Mouse (Mus musculus) bone marrow, adult 2 months (tissue): Measurements from ENCODE around the gene Gm10643. TPM values are rescaled to one million over a fixed set of nuclear protein-coding genes. Genes with fewer than 3 reads are reported as not detected.
A peak's percentile ranks its signal among the peaks of the same experiment; 100 is the strongest.

Experiments
- H3K27ac ChIP-seq: fragments of 200-500 bp; 2 replicates; pipeline ENCODE4 v1.5.1; 2012; ENCODE audit warnings: low read depth, mild to moderate bottlenecking, control low read depth, inconsistent platforms, low read length; ENCODE audit not compliant: control insufficient read depth, poor library complexity, insufficient read depth
- H3K4me1 ChIP-seq: fragments of 200-500 bp; 2 replicates; pipeline ENCODE4 v1.6.1; 2011; ENCODE audit warnings: low read length; ENCODE audit not compliant: control insufficient read depth, insufficient read depth
- H3K4me3 ChIP-seq: fragments of 200-500 bp; replicated peaks from 2 replicates; pipeline ENCODE3; 2011; ENCODE audit warnings: mild to moderate bottlenecking, low read depth, low read length, control low read depth; ENCODE audit not compliant: control insufficient read depth
- CTCF ChIP-seq: fragments of 200-500 bp; IDR thresholded peaks from 2 replicates; pipeline ENCODE4 v1.5.1; 2011; ENCODE audit warnings: low read length, control low read depth; ENCODE audit not compliant: control insufficient read depth, insufficient read depth
- POLR2A ChIP-seq: fragments of 200-500 bp; IDR thresholded peaks from 2 replicates; pipeline ENCODE4 v1.6.1; 2011; ENCODE audit warnings: low read depth, mild to moderate bottlenecking, control low read depth, low read length, borderline replicate concordance; ENCODE audit not compliant: control insufficient read depth
- WGBS: fragments of 180-500 bp; shearing (Covaris S2); methylation state at CpG from one replicate; pipeline ENCODE4 v1.1.7; 2018; 5-methylcytosine and 5-hydroxymethylcytosine counted together
- polyA plus RNA-seq: library from polyadenylated mRNA; stranded (reverse); fragments of >200 nt; gene quantifications from 2 replicates; pipeline ENCODE4 v1.2.4, GENCODE M21; 2011; ENCODE audit warnings: low replicate concordance; ENCODE audit not compliant: missing spikeins, insufficient read depth, insufficient read length

Gm10643 gene
- polyA plus RNA-seq, 1 experiment: 1.3 TPM

- H3K4me1 ChIP-seq: peaks cover 4% of the 10 kb centered on the region; the same call in 1 of the 2 replicates
- TF ChIP-seq CTCF: no peak
- no peak overlapping the region for H3K27ac ChIP-seq
- WGBS: 92% methylated on average over 2 of the region's 2 CpGs
- no peak overlapping the region for H3K4me3 ChIP-seq
Measured at GRCm38 (mm10) chr8:84059226-84059625, 5.7 kb downstream of the Gm10643 start.

GRCm38 (mm10) chr8:84057827-84058226 lies 7.1 kb downstream of the Gm10643 start:
- 77% methylated on average over 1 of the region's 1 CpGs for WGBS
- Histone ChIP-seq H3K4me3 (no peak overlapping the region), H3K4me1 (no peaks in the 10 kb centered on the region), H3K27ac (no peak overlapping the region)
- TF ChIP-seq CTCF (no peak), POLR2A (no peak)

GRCm38 (mm10) chr8:84053229-84053628 lies 11.7 kb downstream of the Gm10643 start:
- Histone ChIP-seq H3K4me3 (no peak overlapping the region), H3K4me1 (no peaks in the 10 kb centered on the region; the same call in 1 of the 2 replicates), H3K27ac (no peak overlapping the region)
- TF ChIP-seq POLR2A (no peak), CTCF (no peak)
- 93% methylated on average over 5 of the region's 5 CpGs for WGBS

DNA sequence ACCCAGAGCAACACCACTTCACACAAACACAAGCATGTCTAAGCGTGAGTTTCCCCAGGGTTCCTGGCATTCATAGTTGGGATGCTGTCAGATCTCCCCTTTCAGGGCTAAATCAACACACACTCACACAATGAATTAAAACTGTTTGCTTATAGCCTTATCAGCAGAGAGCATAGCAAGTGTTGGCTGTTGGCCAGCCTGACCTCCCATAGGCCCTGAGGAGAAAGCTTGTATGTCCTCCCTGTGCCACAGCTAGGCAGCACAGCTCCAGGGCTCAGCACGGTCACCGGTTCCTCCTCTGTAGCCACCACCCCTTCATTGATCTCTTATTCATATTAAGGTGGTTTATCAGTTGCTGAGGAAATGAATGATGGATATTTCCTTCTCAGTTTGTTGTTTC lies 12.2 kb downstream of the Gm10643 start:
- H3K4me1 ChIP-seq: no peaks in the 10 kb centered on the region; the same call in 1 of the 2 replicates
- no peak overlapping the region for H3K27ac ChIP-seq
- TF ChIP-seq CTCF: no peak
- TF ChIP-seq POLR2A: no peak
- no peak overlapping the region for H3K4me3 ChIP-seq
- 47% methylated on average over 3 of the region's 3 CpGs for WGBS

DNA sequence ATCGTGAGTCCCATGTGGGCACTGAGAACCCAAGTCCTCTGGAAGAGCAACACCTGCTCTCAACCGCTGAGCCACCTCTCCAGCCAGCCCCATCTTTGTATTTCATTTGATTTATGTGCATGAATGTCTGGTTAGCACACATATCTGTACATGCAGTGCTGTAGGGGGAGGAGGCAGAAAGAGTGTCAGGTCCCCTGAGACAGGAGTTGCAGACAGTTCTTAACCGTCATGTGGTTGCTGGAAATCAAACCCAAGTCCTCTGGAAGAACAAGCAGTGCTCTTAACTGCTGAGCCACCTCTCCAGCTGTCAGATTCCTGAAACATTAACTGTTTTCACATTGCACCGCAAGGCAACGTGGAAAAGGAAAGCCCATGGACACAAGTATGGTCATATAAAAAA lies 16.8 kb downstream of the Gm10643 start:
- Histone ChIP-seq H3K4me3 (no peak overlapping the region), H3K27ac (no peak overlapping the region), H3K4me1 (no peaks in the 10 kb centered on the region; the same call in 1 of the 2 replicates)
- TF ChIP-seq POLR2A: no peak
- TF ChIP-seq CTCF: no peak
- WGBS: 73% methylated on average over 5 of the region's 5 CpGs

DNA sequence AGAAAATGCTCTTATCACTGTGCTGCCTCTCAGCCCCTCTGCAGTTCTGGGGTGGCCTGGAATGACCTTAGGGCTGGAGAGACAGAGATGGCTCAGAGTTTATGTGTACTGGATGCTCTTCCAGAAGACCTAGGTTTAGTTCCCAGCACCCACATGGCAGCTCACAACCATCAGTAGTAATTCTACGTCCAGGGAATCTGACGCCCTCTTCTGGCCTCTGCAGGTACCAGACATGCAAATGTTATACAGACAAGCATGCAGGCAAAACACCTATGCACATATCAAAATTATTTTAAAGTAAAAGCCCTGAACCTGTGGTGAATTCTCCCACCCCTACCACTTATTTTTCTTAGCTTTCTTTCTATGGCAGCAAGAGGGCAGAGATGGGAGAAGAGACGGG lies 18.4 kb downstream of the Gm10643 start:
- H3K4me3 ChIP-seq: no peak overlapping the region
- peaks cover 2% of the 10 kb centered on the region; the same call in 1 of the 2 replicates for H3K4me1 ChIP-seq
- no peak overlapping the region for H3K27ac ChIP-seq
- no peak for TF ChIP-seq POLR2A
- no peak for TF ChIP-seq CTCF
- 77% methylated on average over 3 of the region's 3 CpGs for WGBS

- 69% methylated on average over 9 of the region's 9 CpGs for WGBS
- Histone ChIP-seq H3K27ac (no peak within 1 kb of the TSS), H3K4me1 (peaks cover 2% of the 10 kb centered on the region; the same call in 1 of the 2 replicates), H3K4me3 (no peak within 1 kb of the TSS)
- TF ChIP-seq CTCF (no peak), POLR2A (no peak)
Measured at GRCm38 (mm10) chr8:84044900-84045299, 20.0 kb downstream of the Gm10643 start, which contains the start of gene Rln3. Rln3 (minus strand) TSS chr8:84045000.

DNA sequence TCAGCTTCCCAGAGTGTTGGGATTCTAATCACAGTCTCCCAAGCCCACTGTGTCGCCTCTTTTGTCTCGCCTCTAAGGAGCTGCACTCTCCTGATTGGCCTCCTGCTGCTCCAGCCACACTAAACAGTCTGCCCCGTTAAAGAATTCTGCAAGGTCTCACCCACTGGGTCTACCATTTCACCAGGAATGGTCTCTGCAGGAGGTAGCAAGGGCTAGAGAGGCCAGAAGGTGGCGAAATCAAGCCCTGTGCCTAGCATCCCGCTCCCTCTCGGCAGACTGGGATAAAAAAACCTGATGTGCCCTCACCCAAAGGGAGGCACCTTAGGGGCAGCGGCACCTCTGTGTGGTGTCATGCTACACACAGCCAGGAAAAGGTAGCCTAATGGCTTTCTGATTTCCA lies 20.8 kb downstream of the Gm10643 start:
- H3K27ac ChIP-seq: no peak overlapping the region
- TF ChIP-seq CTCF (no peak), POLR2A (no peak)
- H3K4me3 ChIP-seq: no peak overlapping the region
- peaks cover 2% of the 10 kb centered on the region; the same call in 1 of the 2 replicates for H3K4me1 ChIP-seq
- WGBS: 86% methylated on average over 7 of the region's 7 CpGs

DNA sequence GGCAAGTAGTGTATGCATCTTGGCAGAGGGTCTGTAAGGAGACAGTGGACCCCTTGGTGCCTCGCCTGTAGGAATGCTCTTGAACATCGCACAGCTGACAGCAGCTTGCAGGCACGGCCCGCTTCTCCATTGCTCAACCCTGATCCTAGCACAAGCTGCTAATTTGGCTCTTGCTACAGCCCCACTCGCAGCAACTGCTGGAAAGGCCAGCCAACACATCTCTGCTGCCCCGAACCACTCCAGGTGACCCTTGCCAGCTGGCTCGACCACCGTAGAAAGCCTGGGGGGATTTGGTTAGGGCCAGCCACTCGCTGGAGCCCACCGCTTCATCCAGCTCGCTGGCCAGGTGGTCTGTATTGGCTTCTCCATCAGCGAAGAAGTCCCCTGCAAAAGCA lies 22.0 kb downstream of the Gm10643 start:
- Histone ChIP-seq H3K4me1 (peaks cover 2% of the 10 kb centered on the region; the same call in 1 of the 2 replicates), H3K27ac (peak overlapping the region; percentile 3; the same call in 1 of the 2 replicates), H3K4me3 (peak overlapping the region; percentile 70)
- TF ChIP-seq CTCF (no peak), POLR2A (no peak)
- 45% methylated on average over 12 of the region's 12 CpGs for WGBS
